In the genomic region with DNA sequence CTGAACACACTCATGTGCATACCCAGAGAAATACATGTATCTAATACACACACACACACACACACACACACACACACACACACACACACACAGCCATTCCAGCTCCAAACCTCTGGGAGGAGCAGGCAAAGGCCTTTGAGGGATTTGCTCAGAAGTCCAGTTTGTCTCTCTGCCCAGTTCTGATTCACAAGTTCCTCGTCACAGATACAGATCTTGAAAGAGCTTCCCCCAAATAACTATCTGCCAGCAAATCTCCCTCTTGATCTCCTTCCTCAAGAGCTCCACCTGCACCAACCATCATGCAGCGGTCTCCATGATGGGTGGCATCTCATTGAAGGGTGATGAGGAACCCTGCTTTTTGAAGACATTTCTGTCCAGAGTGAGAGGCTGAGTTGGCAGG, we compare ENCODE assay signal across 28 mouse cellular contexts. TPM values are rescaled to one million over a fixed set of nuclear protein-coding genes. Genes with fewer than 3 reads are reported as not detected.
A peak's percentile ranks its signal among the peaks of the same experiment; 100 is the strongest.
DNase-seq lines count a peak whose midpoint lies in the region; ATAC-seq lines count a peak whose summit lies in the region.
"Had no signal": no experiment of that assay in that cellular context is flagged by ENCODE, and none has a peak within 500 bp of the region (broad histone marks: within the 10 kb centered on the region; RNA-seq: fewer than 3 reads in every experiment).

No protein-coding gene starts in this region.

- H3K27me3 ChIP-seq in heart, embryonic 12.5 days (replicated peaks): no peaks in the 10 kb centered on the region
- H3K27me3 ChIP-seq: CH12.LX; embryonic facial prominence, embryonic 12.5 days; midbrain, embryonic 13.5 days; neural tube, embryonic 13.5 days had no signal

- WGBS in heart, embryonic 12.5 days: 80% methylated on average over 2 of the region's 2 CpGs

- no peak overlapping the region for H3K27ac ChIP-seq in heart, embryonic 12.5 days (ENCODE audit: poor library complexity, severe bottlenecking)
- H3K27ac ChIP-seq: embryonic facial prominence, embryonic 12.5 days; heart, embryonic 10.5 days; hindbrain, embryonic 13.5 days; left cerebral cortex, adult 2 months; liver, embryonic 14.5 days; midbrain, embryonic 13.5 days; neural tube, embryonic 13.5 days had no signal

- H3K4me3 ChIP-seq in heart, embryonic 12.5 days: no peak overlapping the region
- H3K4me3 ChIP-seq: embryonic facial prominence, embryonic 12.5 days; heart, embryonic 10.5 days; hindbrain, embryonic 13.5 days; left cerebral cortex, adult 2 months; midbrain, embryonic 13.5 days; neural tube, embryonic 13.5 days had no signal

- H3K4me1 ChIP-seq in heart, embryonic 12.5 days (replicated peaks): 0 out of 2 replicates have a peak, but pooled peaks cover 7% of the 10 kb centered on the region

- H3K9ac ChIP-seq in heart, embryonic 12.5 days: no peak overlapping the region
- H3K9ac ChIP-seq: embryonic facial prominence, embryonic 12.5 days; forebrain, postnatal 0 days; hindbrain, embryonic 13.5 days; liver, embryonic 14.5 days; midbrain, embryonic 13.5 days; neural tube, embryonic 13.5 days had no signal

- no peaks in the 10 kb centered on the region for H3K36me3 ChIP-seq in heart, embryonic 12.5 days
- H3K36me3 ChIP-seq: embryonic facial prominence, embryonic 12.5 days; heart, embryonic 10.5 days; hindbrain, embryonic 13.5 days; midbrain, embryonic 13.5 days; neural tube, embryonic 13.5 days had no signal

- no peak overlapping the region for H3K4me2 ChIP-seq in heart, embryonic 12.5 days
- H3K4me2 ChIP-seq: embryonic facial prominence, embryonic 12.5 days; hindbrain, embryonic 13.5 days; midbrain, embryonic 13.5 days; neural tube, embryonic 13.5 days had no signal

- ATAC-seq in heart, embryonic 12.5 days (ENCODE audit: insufficient number of reproducible peaks, low FRiP score): no peak
- ATAC-seq: inflammation-experienced regulatory T-cells, adult 6 months; midbrain, embryonic 13.5 days had no signal

- peak; percentile 49 for DNase-seq in adrenal gland, adult 2 months
- no peak for DNase-seq in adrenal gland, postnatal 25 days
- peak; percentile 13 for DNase-seq in heart, adult 8-10 months (ENCODE audit: low spot score)
- DNase-seq in urinary bladder, postnatal 14 days (ENCODE audit: low spot score): peak; percentile 36
- DNase-seq in urinary bladder, postnatal 4 days (ENCODE audit: low spot score in 2 of 2): no peak
- no peak for DNase-seq in cerebellum, adult 9-11 months
- DNase-seq in right cerebral cortex, postnatal 36 days (ENCODE audit: low spot score in 2 of 2): no peak
- DNase-seq: cerebellum, adult 8-10 months; kidney, adult 8-10 months; kidney, postnatal 25 days; right cerebral cortex, adult 18-20 months; thymus, postnatal 4 days had no signal

- H3K9me3 ChIP-seq in heart, embryonic 12.5 days (replicated peaks): no peaks in the 10 kb centered on the region
- H3K9me3 ChIP-seq: embryonic facial prominence, embryonic 12.5 days; hindbrain, embryonic 13.5 days; midbrain, embryonic 13.5 days; neural tube, embryonic 13.5 days had no signal

RNA-seq across cellular contexts. Expression of a gene that starts 29.4 kb away (rescaled TPM):
- total RNA-seq in adrenal gland, adult 2 months (2021): 10 to 100 TPM; 22.4 to 41.5 TPM
- 52.3 and 58.9 TPM in 2 replicates for polyA plus RNA-seq in adrenal gland, adult 2 months (2012; rRNA removed)
- 22.9 and 40.6 TPM in 2 replicates for total RNA-seq in adrenal gland, postnatal 25 days (2021)
- 1 to 10 TPM; 1.9 to 2.8 (median 2.5) TPM for total RNA-seq in heart, adult 8-10 months (2022)
- 6.3 and 7.0 TPM in 2 replicates for polyA plus RNA-seq in heart, embryonic 12.5 days (2016; fragmentation: Nextera tagmentation; extraction: Ambion mirVana)
- total RNA-seq: common myeloid progenitor, adult 5-6 weeks had no signal
- polyA plus RNA-seq: inflammation-experienced regulatory T-cells, adult 6 months had no signal

RNA-seq across cellular contexts. Expression of a gene that starts 49.7 kb away (rescaled TPM):
- total RNA-seq in adrenal gland, adult 2 months (2021): not detected
- polyA plus RNA-seq in adrenal gland, adult 2 months (2012; rRNA removed): not detected in 2 replicates
- not detected in 2 replicates for total RNA-seq in adrenal gland, postnatal 25 days (2021)
- under 1 TPM in 3 of 4 experiments, not detected in 1; 0.12 to 0.20 (median 0.16) TPM for total RNA-seq in heart, adult 8-10 months (2022)
- not detected in 2 replicates for polyA plus RNA-seq in heart, embryonic 12.5 days (2016; fragmentation: Nextera tagmentation; extraction: Ambion mirVana)
- total RNA-seq: CH12.LX; common myeloid progenitor, adult 5-6 weeks; forebrain, postnatal 0 days; left cerebral cortex, adult 2 months; megakaryocyte, adult 5-6 weeks; MEL had no signal
- polyA plus RNA-seq: forebrain, postnatal 0 days; heart, embryonic 10.5 days; inflammation-experienced regulatory T-cells, adult 6 months; limb, embryonic 11.5 days; liver, embryonic 14.5 days; lung, embryonic 16.5 days; midbrain, embryonic 13.5 days; neural tube, embryonic 13.5 days had no signal

Comparison
In these comparisons a context has a peak if more than half of its experiments do, and no peak if none do; other contexts are left out.
1. DNase-seq: peak in adrenal gland, adult 2 months (single experiment), heart, adult 8-10 months (single experiment) and urinary bladder, postnatal 14 days (single experiment); none in adrenal gland, postnatal 25 days (single experiment), urinary bladder, postnatal 4 days (0 of 2), cerebellum, adult 9-11 months (single experiment) and right cerebral cortex, postnatal 36 days (0 of 2).